In genomic region chr11:7144369-7144768, GRCm38 (mm10) we compare ENCODE assay signal across 10 mouse cellular contexts. TPM values are rescaled to one million over a fixed set of nuclear protein-coding genes. Genes with fewer than 3 reads are reported as not detected.
DNase-seq lines count a peak whose midpoint lies in the region; ATAC-seq and TF ChIP-seq lines count a peak whose summit lies in the region.
"Had no signal": no experiment of that assay in that cellular context is flagged by ENCODE, and none has a peak within 500 bp of the region (broad histone marks: within the 10 kb centered on the region; RNA-seq: fewer than 3 reads in every experiment).

No protein-coding gene starts in this region.

- no peak overlapping the region for H3K4me2 ChIP-seq in intestine, postnatal 0 days (replicated peaks; ENCODE audit: low read depth)
- H3K4me2 ChIP-seq in intestine, embryonic 16.5 days (ENCODE audit: low read depth, low read length) = no peak overlapping the region
- H3K4me2 ChIP-seq: neural tube, embryonic 12.5 days had no signal

- DNase-seq in NIH3T3 (ENCODE audit: low read depth) = peak; percentile 9
- peak; percentile 34 for DNase-seq in embryonic facial prominence, embryonic 10.5 days (ENCODE audit: low spot score)
- DNase-seq in naive thymus-derived CD4-positive, alpha-beta T cell, adult 2 months (ENCODE audit: low read depth) = peak; percentile 36
- no peak for DNase-seq in right cerebral cortex, adult 2 months (ENCODE audit: low spot score in 2 of 2)
- no peak for DNase-seq in left cerebral cortex, adult 11 months (ENCODE audit: low spot score)

- WGBS in intestine, postnatal 0 days = 88% methylated on average over 11 of the region's 11 CpGs
- WGBS in intestine, embryonic 16.5 days = 86% methylated on average over 11 of the region's 11 CpGs
- 88% methylated on average over 11 of the region's 11 CpGs for WGBS in embryonic facial prominence, embryonic 10.5 days

- no peaks in the 10 kb centered on the region for H3K4me1 ChIP-seq in intestine, postnatal 0 days (replicated peaks; ENCODE audit: control insufficient read depth, insufficient read depth, low read length)
- H3K4me1 ChIP-seq in intestine, embryonic 16.5 days (ENCODE audit: control insufficient read depth, insufficient read depth, low read length) = peaks cover 5% of the 10 kb centered on the region; the same call in 1 of the 2 replicates
- peaks cover 5% of the 10 kb centered on the region; the same call in 1 of the 2 replicates for H3K4me1 ChIP-seq in embryonic facial prominence, embryonic 10.5 days
- H3K4me1 ChIP-seq: neural tube, embryonic 12.5 days had no signal

- peak; percentile 59 for TF ChIP-seq CTCF in intestine, postnatal 0 days (IDR thresholded peaks at IDR 0.05; ENCODE audit: low read depth)

- H3K27me3 ChIP-seq in intestine, postnatal 0 days (replicated peaks; ENCODE audit: control insufficient read depth, insufficient read depth, low read length) = no peaks in the 10 kb centered on the region
- H3K27me3 ChIP-seq in intestine, embryonic 16.5 days (replicated peaks; ENCODE audit: control insufficient read depth, insufficient read depth, low read length) = no peaks in the 10 kb centered on the region
- no peaks in the 10 kb centered on the region for H3K27me3 ChIP-seq in embryonic facial prominence, embryonic 10.5 days (replicated peaks; ENCODE audit: low read depth, poor library complexity, severe bottlenecking)
- H3K27me3 ChIP-seq: neural tube, embryonic 12.5 days had no signal

- H3K36me3 ChIP-seq in intestine, postnatal 0 days (ENCODE audit: control insufficient read depth, insufficient read depth) = no peaks in the 10 kb centered on the region
- no peaks in the 10 kb centered on the region for H3K36me3 ChIP-seq in intestine, embryonic 16.5 days (ENCODE audit: control insufficient read depth, insufficient read depth, low read length)
- H3K36me3 ChIP-seq in embryonic facial prominence, embryonic 10.5 days (replicated peaks) = no peaks in the 10 kb centered on the region; the same call in 1 of the 2 replicates
- H3K36me3 ChIP-seq: neural tube, embryonic 12.5 days had no signal

- no peak overlapping the region for H3K9ac ChIP-seq in intestine, postnatal 0 days (ENCODE audit: low read depth, low read length)
- H3K9ac ChIP-seq in intestine, embryonic 16.5 days (ENCODE audit: low read depth, low read length) = no peak overlapping the region
- H3K9ac ChIP-seq: neural tube, embryonic 12.5 days had no signal

- H3K9me3 ChIP-seq in intestine, postnatal 0 days (ENCODE audit: control insufficient read depth) = no peaks in the 10 kb centered on the region
- no peaks in the 10 kb centered on the region for H3K9me3 ChIP-seq in intestine, embryonic 16.5 days (ENCODE audit: control insufficient read depth, low read length)
- no peaks in the 10 kb centered on the region for H3K9me3 ChIP-seq in embryonic facial prominence, embryonic 10.5 days
- H3K9me3 ChIP-seq: neural tube, embryonic 12.5 days had no signal

- no peak for ATAC-seq in intestine, postnatal 0 days
- ATAC-seq in intestine, embryonic 16.5 days = no peak
- no peak for ATAC-seq in erythroid progenitor cell, adult 5-6 weeks (replicated peaks; ENCODE audit: low FRiP score, poor library complexity, severe bottlenecking)

- no peak overlapping the region for H3K27ac ChIP-seq in intestine, postnatal 0 days (ENCODE audit: low read depth, low read length)
- H3K27ac ChIP-seq in intestine, embryonic 16.5 days (ENCODE audit: low read length) = no peak overlapping the region
- no peak overlapping the region for H3K27ac ChIP-seq in embryonic facial prominence, embryonic 10.5 days (replicated peaks)
- H3K27ac ChIP-seq: neural tube, embryonic 12.5 days had no signal

- H3K4me3 ChIP-seq in intestine, postnatal 0 days (ENCODE audit: low read depth, low read length) = no peak overlapping the region
- no peak overlapping the region for H3K4me3 ChIP-seq in intestine, embryonic 16.5 days (ENCODE audit: low read length)
- no peak overlapping the region for H3K4me3 ChIP-seq in embryonic facial prominence, embryonic 10.5 days
- H3K4me3 ChIP-seq: neural tube, embryonic 12.5 days had no signal

RNA-seq across cellular contexts. Expression of gene Gm11985, which starts 44.0 kb away (rescaled TPM):
- polyA plus RNA-seq in intestine, postnatal 0 days (2015; fragmentation: Nextera tagmentation; extraction: Ambion mirVana) = not detected in 2 replicates
- polyA plus RNA-seq in intestine, embryonic 16.5 days (2015; fragmentation: Nextera tagmentation; extraction: Ambion mirVana) = not detected in 2 replicates
- 0.15 TPM in 1 of 2 replicates, not detected in the other for polyA plus RNA-seq in embryonic facial prominence, embryonic 10.5 days (2016; fragmentation: Nextera tagmentation; extraction: Ambion mirVana)
- total RNA-seq in erythroid progenitor cell, adult 5-6 weeks (2015; ENCODE audit: low replicate concordance) = not detected in 2 replicates
- total RNA-seq in erythroid progenitor cell, adult 5-6 weeks (2017; ENCODE audit: low replicate concordance) = not detected in 2 replicates
- total RNA-seq: left cerebral cortex, postnatal 36 days had no signal
- polyA plus RNA-seq: neural tube, embryonic 12.5 days had no signal

RNA-seq across cellular contexts. Expression of gene Igfbp1, which starts 53.2 kb away (rescaled TPM):
- polyA plus RNA-seq in intestine, postnatal 0 days (2015; fragmentation: Nextera tagmentation; extraction: Ambion mirVana) = 0.12 TPM in 1 of 2 replicates, not detected in the other
- polyA plus RNA-seq in intestine, embryonic 16.5 days (2015; fragmentation: Nextera tagmentation; extraction: Ambion mirVana) = 3.3 and 6.4 TPM in 2 replicates
- polyA plus RNA-seq in embryonic facial prominence, embryonic 10.5 days (2016; fragmentation: Nextera tagmentation; extraction: Ambion mirVana) = 0.12 TPM in 1 of 2 replicates, not detected in the other
- not detected in 2 replicates for total RNA-seq in erythroid progenitor cell, adult 5-6 weeks (2015; ENCODE audit: low replicate concordance)
- not detected in 2 replicates for total RNA-seq in erythroid progenitor cell, adult 5-6 weeks (2017; ENCODE audit: low replicate concordance)
- total RNA-seq: left cerebral cortex, postnatal 36 days had no signal

Comparison
In these comparisons a context has a peak if more than half of its experiments do, and no peak if none do; other contexts are left out.
1. DNase-seq: peak in NIH3T3 (single experiment), embryonic facial prominence, embryonic 10.5 days (single experiment) and naive thymus-derived CD4-positive, alpha-beta T cell, adult 2 months (single experiment); none in right cerebral cortex, adult 2 months (0 of 2) and left cerebral cortex, adult 11 months (single experiment).